13 mouse cellular contexts compared by ENCODE assay signal in the genomic region with DNA sequence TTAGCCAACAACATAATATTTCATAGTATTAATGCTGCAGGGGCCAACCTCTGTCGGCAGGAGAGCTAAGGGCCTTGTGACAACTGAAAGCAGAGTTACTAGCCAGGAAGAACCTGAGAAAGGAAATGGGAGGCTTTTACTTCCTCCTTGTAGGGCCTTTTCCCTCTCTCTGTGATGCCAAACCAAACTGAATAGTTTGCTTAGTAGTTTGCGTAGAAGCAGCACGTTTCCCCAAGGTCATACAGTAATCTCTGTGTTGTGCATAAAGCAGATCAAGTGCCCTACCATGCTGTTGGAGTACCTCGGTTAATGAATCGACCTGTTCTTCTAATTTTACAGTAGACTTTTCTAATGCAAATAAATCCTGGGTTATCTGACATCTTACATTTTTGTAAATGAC. TPM values are rescaled to one million over a fixed set of nuclear protein-coding genes. Genes with fewer than 3 reads are reported as not detected.
A peak's percentile ranks its signal among the peaks of the same experiment; 100 is the strongest.
DNase-seq lines count a peak whose midpoint lies in the region; ATAC-seq and TF ChIP-seq lines count a peak whose summit lies in the region.
"Had no signal": no experiment of that assay in that cellular context is flagged by ENCODE, and none has a peak within 500 bp of the region (broad histone marks: within the 10 kb centered on the region; RNA-seq: fewer than 3 reads in every experiment).

No protein-coding gene starts in this region.

- no peak overlapping the region for H3K4me3 ChIP-seq in heart, embryonic 15.5 days
- H3K4me3 ChIP-seq in heart, adult 2 months: no peak overlapping the region
- no peak overlapping the region for H3K4me3 ChIP-seq in lung, postnatal 0 days (ENCODE audit: low read depth, low read length)
- no peak overlapping the region for H3K4me3 ChIP-seq in lung, adult 2 months (replicated peaks; ENCODE audit: extremely low read depth, low read depth, low read length)
- peak overlapping the region; percentile 24 for H3K4me3 ChIP-seq in liver, embryonic 12.5 days
- H3K4me3 ChIP-seq in stomach, embryonic 14.5 days (ENCODE audit: low read depth, low read length): no peak overlapping the region

- WGBS in heart, embryonic 15.5 days: 52% methylated on average over 5 of the region's 5 CpGs
- 44% methylated on average over 5 of the region's 5 CpGs for WGBS in heart, adult 2 months
- WGBS in lung, postnatal 0 days: 31% methylated on average over 5 of the region's 5 CpGs
- 56% methylated on average over 5 of the region's 5 CpGs for WGBS in lung, adult 2 months
- 55% methylated on average over 5 of the region's 5 CpGs for WGBS in liver, embryonic 12.5 days (ENCODE audit: insufficient replicate concordance)
- WGBS in stomach, embryonic 14.5 days: 62% methylated on average over 5 of the region's 5 CpGs

- H3K27ac ChIP-seq in heart, embryonic 15.5 days: peak overlapping the region; percentile 99; the same call in 1 of the 2 replicates
- no peak overlapping the region for H3K27ac ChIP-seq in heart, adult 2 months
- peak overlapping the region; percentile 33; the same call in 1 of the 2 replicates for H3K27ac ChIP-seq in lung, postnatal 0 days (ENCODE audit: low read length)
- H3K27ac ChIP-seq in liver, embryonic 12.5 days: peak overlapping the region; percentile 99
- H3K27ac ChIP-seq in stomach, embryonic 14.5 days (ENCODE audit: low read length): peak overlapping the region; percentile 7; the same call in 1 of the 2 replicates

- peaks cover 4% of the 10 kb centered on the region; the same call in 1 of the 2 replicates for H3K36me3 ChIP-seq in heart, embryonic 15.5 days
- H3K36me3 ChIP-seq in heart, adult 2 months (ENCODE audit: control insufficient read depth, insufficient read depth, low read length): peaks cover 11% of the 10 kb centered on the region
- no peaks in the 10 kb centered on the region for H3K36me3 ChIP-seq in lung, postnatal 0 days (ENCODE audit: insufficient read depth, low read length)
- peaks cover 6% of the 10 kb centered on the region for H3K36me3 ChIP-seq in liver, embryonic 12.5 days
- H3K36me3 ChIP-seq in stomach, embryonic 14.5 days (ENCODE audit: control insufficient read depth, insufficient read depth, low read length): no peaks in the 10 kb centered on the region; the same call in 1 of the 2 replicates

- no peaks in the 10 kb centered on the region; the same call in 1 of the 2 replicates for H3K79me2 ChIP-seq in heart, adult 2 months (replicated peaks; ENCODE audit: control insufficient read depth, insufficient read depth, low read length)

- ATAC-seq in heart, embryonic 15.5 days (replicated peaks; ENCODE audit: insufficient number of reproducible peaks, insufficient read depth, low FRiP score, low read depth): no peak
- no peak for ATAC-seq in lung, postnatal 0 days
- no peak for ATAC-seq in liver, embryonic 12.5 days
- ATAC-seq in stomach, embryonic 14.5 days (ENCODE audit: insufficient number of reproducible peaks, insufficient read depth, low FRiP score, low read depth): no peak
- no peak for ATAC-seq in inflammation-experienced regulatory T-cells, adult 6 months

- no peaks in the 10 kb centered on the region; the same call in 1 of the 2 replicates for H3K9me3 ChIP-seq in heart, embryonic 15.5 days (replicated peaks)
- H3K9me3 ChIP-seq in lung, postnatal 0 days (ENCODE audit: low read length): 0 out of 2 replicates have a peak, but pooled peaks cover 4% of the 10 kb centered on the region
- H3K9me3 ChIP-seq in liver, embryonic 12.5 days (replicated peaks): 0 out of 2 replicates have a peak, but pooled peaks cover 4% of the 10 kb centered on the region
- H3K9me3 ChIP-seq in stomach, embryonic 14.5 days (ENCODE audit: control insufficient read depth, low read depth, low read length): peaks cover 4% of the 10 kb centered on the region; the same call in 1 of the 2 replicates

- no peak for DNase-seq in heart, adult 2 months
- DNase-seq in lung, postnatal 0 days (ENCODE audit: low spot score): no peak
- DNase-seq in lung, adult 2 months: no peak
- no peak for DNase-seq in cerebellum, adult 11 months
- DNase-seq: adrenal gland, postnatal 36 days; cerebellum, adult 2 months; heart, adult 18-20 months; lung, postnatal 4 days; right cerebral cortex, postnatal 14 days had no signal

- intact Hi-C loops in heart, adult 2 months (cut with DNase I): loop anchor here (2.0 to 10.0 kb wide), 2 partner anchors 62 to 102 kb away; no protein-coding TSS in a partner anchor

- TF ChIP-seq CTCF in heart, adult 2 months (IDR thresholded peaks at IDR 0.05): no peak
- no peak for TF ChIP-seq CTCF in lung, postnatal 0 days (IDR thresholded peaks at IDR 0.05)
- TF ChIP-seq CTCF in lung, adult 2 months (IDR thresholded peaks at IDR 0.05; ENCODE audit: insufficient read depth, low read length): no peak

- no peak overlapping the region for H3K9ac ChIP-seq in heart, embryonic 15.5 days
- no peak overlapping the region for H3K9ac ChIP-seq in heart, adult 2 months (ENCODE audit: low read depth, low read length)
- no peak overlapping the region for H3K9ac ChIP-seq in lung, postnatal 0 days (replicated peaks; ENCODE audit: low read depth)
- H3K9ac ChIP-seq in liver, embryonic 12.5 days: peak overlapping the region; percentile 96
- no peak overlapping the region for H3K9ac ChIP-seq in stomach, embryonic 14.5 days (replicated peaks; ENCODE audit: low read depth, low read length)

- no peaks in the 10 kb centered on the region for H3K27me3 ChIP-seq in heart, embryonic 15.5 days
- H3K27me3 ChIP-seq in heart, adult 2 months (ENCODE audit: control insufficient read depth, insufficient read depth, low read length): no peaks in the 10 kb centered on the region
- no peaks in the 10 kb centered on the region for H3K27me3 ChIP-seq in lung, postnatal 0 days (replicated peaks; ENCODE audit: insufficient read depth, low read length)
- H3K27me3 ChIP-seq in liver, embryonic 12.5 days (replicated peaks): no peaks in the 10 kb centered on the region
- no peaks in the 10 kb centered on the region for H3K27me3 ChIP-seq in stomach, embryonic 14.5 days (ENCODE audit: control insufficient read depth, insufficient read depth, low read length)

- peaks cover 29% of the 10 kb centered on the region for H3K4me1 ChIP-seq in heart, embryonic 15.5 days (replicated peaks)
- peaks cover 4% of the 10 kb centered on the region for H3K4me1 ChIP-seq in heart, adult 2 months (ENCODE audit: control insufficient read depth, insufficient read depth, low read length)
- H3K4me1 ChIP-seq in lung, postnatal 0 days (ENCODE audit: insufficient read depth, low read depth, low read length): peaks cover under 1% of the 10 kb centered on the region; the same call in 1 of the 2 replicates
- peaks cover 3% of the 10 kb centered on the region; the same call in 1 of the 2 replicates for H3K4me1 ChIP-seq in lung, adult 2 months (ENCODE audit: control insufficient read depth, insufficient read depth, low read length)
- H3K4me1 ChIP-seq in liver, embryonic 12.5 days: peaks cover 51% of the 10 kb centered on the region
- H3K4me1 ChIP-seq in stomach, embryonic 14.5 days (ENCODE audit: control insufficient read depth, insufficient read depth, low read length): peaks cover 15% of the 10 kb centered on the region

- no peak overlapping the region for H3K4me2 ChIP-seq in heart, embryonic 15.5 days
- H3K4me2 ChIP-seq in lung, postnatal 0 days (replicated peaks; ENCODE audit: low read depth, low read length): no peak overlapping the region
- peak overlapping the region; percentile 71 for H3K4me2 ChIP-seq in liver, embryonic 12.5 days
- no peak overlapping the region for H3K4me2 ChIP-seq in stomach, embryonic 14.5 days (replicated peaks; ENCODE audit: low read depth, low read length)

- no peak for TF ChIP-seq EP300 in heart, adult 2 months (IDR thresholded peaks at IDR 0.05; ENCODE audit: insufficient read depth, low read depth, low read length)
- TF ChIP-seq EP300 in lung, postnatal 0 days (IDR thresholded peaks at IDR 0.05): no peak

- TF ChIP-seq POLR2A in heart, adult 2 months (IDR thresholded peaks at IDR 0.05; ENCODE audit: insufficient read depth, low read depth, low read length): no peak
- no peak for TF ChIP-seq POLR2A in lung, adult 2 months (IDR thresholded peaks at IDR 0.05; ENCODE audit: borderline replicate concordance, extremely low read depth, low read depth, low read length)

RNA-seq across cellular contexts. Expression of a gene that starts 2.0 kb away (rescaled TPM):
- polyA plus RNA-seq in heart, embryonic 15.5 days (2015; fragmentation: Nextera tagmentation; extraction: Ambion mirVana): 49.4 and 52.0 TPM in 2 replicates
- 10 to 100 TPM; 56.2 to 67.1 TPM for total RNA-seq in heart, adult 2 months (2021)
- 36.5 and 52.4 TPM in 2 replicates for polyA plus RNA-seq in heart, adult 2 months (2012; rRNA removed)
- polyA plus RNA-seq in lung, postnatal 0 days (2015; fragmentation: Nextera tagmentation; extraction: Ambion mirVana): 116 and 151 TPM in 2 replicates
- polyA plus RNA-seq in lung, adult 2 months (2012; rRNA removed): 64.7 and 76.3 TPM in 2 replicates
- 51.9 and 53.1 TPM in 2 replicates for polyA plus RNA-seq in liver, embryonic 12.5 days (2016; fragmentation: Nextera tagmentation; extraction: Ambion mirVana)
- polyA plus RNA-seq in stomach, embryonic 14.5 days (2014; fragmentation: Nextera tagmentation; extraction: Ambion mirVana): 88.4 and 92.8 TPM in 2 replicates
- polyA plus RNA-seq in inflammation-experienced regulatory T-cells, adult 6 months (2017; shearing (Covaris generic)): 10 to 100 TPM; 37.2 to 54.1 (median 46.1) TPM

RNA-seq across cellular contexts. Expression of a gene that starts 47.4 kb away (rescaled TPM):
- polyA plus RNA-seq in heart, embryonic 15.5 days (2015; fragmentation: Nextera tagmentation; extraction: Ambion mirVana): 170 and 171 TPM in 2 replicates
- 100 to 1,000 TPM; 177 to 180 TPM for total RNA-seq in heart, adult 2 months (2021)
- 18.5 and 44.9 TPM in 2 replicates for polyA plus RNA-seq in heart, adult 2 months (2012; rRNA removed)
- polyA plus RNA-seq in lung, postnatal 0 days (2015; fragmentation: Nextera tagmentation; extraction: Ambion mirVana): 114 and 129 TPM in 2 replicates
- polyA plus RNA-seq in lung, adult 2 months (2012; rRNA removed): 17.5 and 36.0 TPM in 2 replicates
- polyA plus RNA-seq in liver, embryonic 12.5 days (2016; fragmentation: Nextera tagmentation; extraction: Ambion mirVana): 199 and 204 TPM in 2 replicates
- 247 and 253 TPM in 2 replicates for polyA plus RNA-seq in stomach, embryonic 14.5 days (2014; fragmentation: Nextera tagmentation; extraction: Ambion mirVana)
- 100 to 1,000 TPM in 2 of 3 experiments, 10 to 100 TPM in 1; 98.6 to 213 (median 185) TPM for polyA plus RNA-seq in inflammation-experienced regulatory T-cells, adult 6 months (2017; shearing (Covaris generic))
